Mouse (Mus musculus) CD4-positive helper T cell, adult 2 months (primary cell): ENCODE data around the gene Fto.

Experiments used
- DNase-seq: peaks from one replicate; pipeline ENCODE4 v3.0.0-alpha.2; 2012; ENCODE audit warnings: low read depth, missing footprints, low spot score

Gene Fto

DNA sequence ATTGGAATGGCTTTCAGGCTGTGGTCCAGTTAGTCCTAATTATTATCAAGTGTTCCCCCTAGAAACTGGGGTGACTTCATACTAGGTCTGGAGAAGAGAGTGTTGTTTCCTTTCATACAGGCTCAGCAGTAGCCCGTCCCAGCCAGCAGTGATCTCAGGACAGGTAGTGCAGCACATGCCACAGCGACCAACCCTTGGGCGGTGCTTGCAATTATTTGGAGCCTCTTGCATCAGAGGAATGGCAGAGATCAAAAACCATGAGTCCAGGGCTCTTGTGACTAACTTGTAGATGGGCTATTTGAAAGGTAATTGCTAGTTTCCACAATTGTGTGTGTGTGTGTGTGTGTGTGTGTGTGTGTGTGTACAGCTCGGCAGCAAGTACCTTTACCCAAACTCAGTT is 247.9 kb downstream of the Fto start:
- DNase-seq: no peak

DNA sequence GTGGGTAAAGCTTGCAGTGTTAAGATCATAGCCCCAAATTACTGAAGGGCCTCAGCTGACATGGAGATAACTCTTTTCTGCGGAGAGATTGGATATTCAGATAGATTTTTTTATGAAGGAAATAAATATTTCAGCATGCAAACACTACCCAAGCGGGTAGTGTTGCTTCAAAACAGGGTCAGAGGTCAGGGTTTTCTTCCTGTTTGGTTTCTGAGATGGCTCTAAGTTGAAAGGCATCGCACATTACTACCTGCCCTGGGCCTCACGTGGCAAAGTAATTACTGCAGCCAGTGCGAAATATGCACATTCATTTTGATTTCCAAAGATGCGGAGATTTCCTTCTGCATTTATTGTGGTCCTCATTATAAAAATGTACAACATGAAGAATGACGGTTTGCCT is 249.3 kb downstream of the Fto start:
- DNase-seq: no peak

- DNase-seq: no peak
Observed at GRCm38 (mm10) chr8:91563326-91563725, 250.0 kb downstream of the Fto start.

DNA sequence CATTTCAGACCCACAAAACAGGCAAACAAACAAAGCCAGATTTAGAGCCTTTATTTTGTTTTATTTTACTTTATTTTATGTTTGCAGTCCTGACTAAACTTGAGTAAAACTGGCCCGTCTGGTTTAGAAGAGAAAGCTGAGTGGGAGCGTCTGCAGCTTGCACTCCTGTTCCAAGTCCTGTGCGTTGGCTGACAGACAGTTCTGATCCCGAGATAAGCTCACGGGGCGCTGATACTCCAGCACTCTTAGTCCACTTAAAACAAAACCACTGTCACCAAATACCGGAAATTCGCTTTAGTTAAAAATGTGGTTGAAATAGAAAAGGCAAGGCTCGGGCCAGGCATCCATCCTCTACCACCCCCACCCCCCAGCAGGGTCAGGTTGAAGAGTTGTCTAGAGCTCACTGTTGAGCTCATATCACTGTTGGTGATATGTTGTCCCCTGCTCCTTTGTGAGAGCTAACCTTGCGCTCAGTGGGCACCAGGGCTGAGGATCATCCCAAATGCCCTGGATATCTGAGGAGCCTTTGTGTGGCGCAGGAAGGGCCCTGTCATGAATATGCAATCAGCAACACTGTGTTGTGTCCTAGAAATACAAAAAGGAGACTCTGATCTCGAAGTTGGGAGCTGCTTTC is 252.7 kb downstream of the Fto start:
- DNase-seq: peak; percentile 20

GRCm38 (mm10) chr8:91566503-91566869 is 253.2 kb downstream of the Fto start:
- DNase-seq: no peak

GRCm38 (mm10) chr8:91569874-91570273 is 256.5 kb downstream of the Fto start:
- no peak for DNase-seq

DNA sequence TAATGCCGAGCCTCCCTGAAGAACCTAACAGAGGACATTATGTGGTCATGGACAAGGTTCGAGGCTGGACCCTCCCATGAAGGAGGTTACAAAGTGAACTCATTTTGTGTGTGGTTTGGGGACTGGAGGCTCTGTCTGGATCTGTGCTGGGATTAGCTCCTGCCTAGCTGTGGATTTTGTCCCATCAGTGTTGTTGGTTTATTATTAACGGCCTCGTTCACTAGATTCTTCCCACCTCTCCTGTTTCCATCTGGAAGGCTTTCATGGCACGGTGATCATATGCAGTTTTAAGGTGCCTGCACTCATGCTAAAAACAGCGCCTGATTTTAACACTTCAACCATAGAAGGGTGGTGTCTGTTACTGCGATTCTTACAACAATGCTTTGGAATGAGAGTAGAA is 257.5 kb downstream of the Fto start:
- DNase-seq: no peak

- no peak for DNase-seq
Observed at GRCm38 (mm10) chr8:91571978-91572377, 258.7 kb downstream of the Fto start.

DNA sequence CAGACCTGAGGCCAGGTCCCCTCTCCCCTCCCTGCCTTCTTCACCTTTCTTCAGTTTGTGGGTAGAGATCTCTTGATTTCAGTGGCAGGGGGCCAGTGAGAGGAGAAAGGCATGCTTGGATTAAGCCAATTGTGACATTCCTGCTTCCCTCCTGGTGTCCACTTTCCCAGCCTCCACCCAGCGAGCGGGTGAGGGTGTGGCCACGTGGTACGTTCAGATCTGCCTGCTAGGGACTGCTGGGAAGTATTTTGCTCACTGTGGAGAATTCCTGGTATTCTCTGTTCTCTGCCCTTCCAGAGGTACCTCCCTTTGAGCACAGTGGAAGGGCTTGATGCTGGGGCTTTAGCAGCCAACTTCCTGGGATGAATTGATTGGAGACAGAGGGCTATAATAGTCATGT is 259.3 kb downstream of the Fto start:
- no peak for DNase-seq

DNA sequence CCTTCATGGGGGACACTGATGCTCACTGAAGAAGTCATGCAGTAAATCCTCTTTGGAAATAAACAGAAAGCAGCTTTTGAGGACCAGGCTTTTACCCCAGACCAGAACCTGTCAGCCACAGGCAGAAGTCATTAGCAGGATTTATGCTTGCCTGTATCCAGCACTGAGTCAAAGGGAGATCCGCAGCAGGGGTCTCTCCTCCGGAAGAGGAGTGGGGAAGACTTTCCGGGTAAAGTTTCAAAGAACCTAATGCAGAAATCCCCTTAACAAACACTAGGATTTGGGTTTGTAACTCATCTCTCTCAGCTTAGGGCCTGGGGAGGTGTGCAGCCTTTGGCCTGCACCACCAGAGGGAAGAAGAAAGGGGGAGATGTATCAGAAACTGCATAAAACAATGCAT is 262.3 kb downstream of the Fto start:
- DNase-seq: no peak

DNA sequence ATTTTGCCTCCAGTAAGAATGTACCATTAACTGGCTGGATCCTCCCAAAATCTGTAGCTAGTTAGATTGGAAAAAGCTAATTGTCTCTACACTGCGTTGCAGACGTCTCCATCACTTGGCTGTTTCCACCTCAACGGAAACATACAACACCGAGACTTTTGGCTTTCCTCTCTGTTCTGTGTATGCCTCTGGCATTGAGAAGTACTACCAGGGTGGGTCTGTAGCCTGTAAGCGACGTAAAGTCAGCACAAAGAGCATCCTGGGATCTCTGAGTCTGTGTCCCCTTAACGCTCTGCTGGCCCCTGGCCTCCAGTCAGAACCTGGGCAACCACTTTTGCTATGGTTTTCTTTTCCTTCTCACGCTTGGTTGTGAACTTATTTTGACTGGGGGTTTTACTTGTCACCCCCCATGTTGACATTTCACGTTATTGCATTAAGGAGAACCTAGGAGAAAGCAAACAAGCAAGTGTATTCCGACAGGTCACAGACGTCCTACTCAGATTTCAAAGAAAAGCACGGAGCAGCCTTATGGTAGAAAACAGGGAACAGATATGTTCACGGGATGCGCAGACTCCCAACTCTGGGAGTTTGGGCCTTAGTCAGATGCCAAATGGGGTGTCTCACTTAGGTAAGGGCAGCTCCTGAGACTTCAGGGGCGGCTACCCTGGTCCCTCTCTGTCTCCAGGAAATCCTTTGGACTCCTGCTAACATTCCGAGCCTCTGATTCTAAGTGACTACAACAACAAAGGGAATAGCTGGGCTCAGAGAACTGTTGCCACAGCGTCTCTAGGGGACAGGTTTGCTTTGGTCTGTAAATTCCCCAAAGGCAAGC is 263.0 kb downstream of the Fto start:
- DNase-seq: no peak

DNA sequence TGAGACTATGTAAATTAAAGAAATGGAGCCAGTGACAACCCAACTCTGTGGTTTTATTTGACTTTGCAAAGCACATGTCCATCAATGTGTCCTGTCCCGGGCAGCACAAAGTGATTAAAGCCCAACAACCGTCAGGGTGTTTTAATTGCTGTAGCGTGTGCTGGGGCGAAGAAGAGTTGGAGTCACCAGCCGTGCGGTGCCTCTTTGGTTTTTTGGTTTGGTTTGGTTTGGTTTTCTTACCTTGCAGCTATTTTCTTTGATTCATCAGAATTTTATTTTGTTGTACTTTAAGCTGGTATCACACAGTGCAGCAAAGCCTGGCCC is 263.6 kb downstream of the Fto start:
- DNase-seq: no peak

DNA sequence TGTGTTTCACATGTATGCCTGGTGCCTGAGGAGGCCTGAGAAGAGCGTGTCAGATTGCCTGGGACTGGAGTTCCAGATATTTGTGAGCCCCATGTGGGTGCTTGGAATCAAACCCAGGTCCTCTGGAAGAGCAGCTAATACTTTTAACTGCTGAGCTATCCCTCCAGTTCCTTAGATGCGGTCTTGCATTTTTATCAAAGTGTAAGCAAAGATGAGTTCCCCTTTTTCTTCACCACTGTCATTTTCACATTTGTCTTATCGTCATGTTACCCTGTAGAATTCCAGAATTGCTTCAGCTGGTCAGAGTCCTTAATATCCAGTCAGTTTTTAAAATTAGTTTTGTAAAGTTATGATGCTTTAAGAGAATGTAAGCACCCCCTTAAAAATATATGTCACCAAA is 264.3 kb downstream of the Fto start:
- no peak for DNase-seq

- no peak for DNase-seq
Observed at GRCm38 (mm10) chr8:91584620-91585415, 271.5 kb downstream of the Fto start.

DNA sequence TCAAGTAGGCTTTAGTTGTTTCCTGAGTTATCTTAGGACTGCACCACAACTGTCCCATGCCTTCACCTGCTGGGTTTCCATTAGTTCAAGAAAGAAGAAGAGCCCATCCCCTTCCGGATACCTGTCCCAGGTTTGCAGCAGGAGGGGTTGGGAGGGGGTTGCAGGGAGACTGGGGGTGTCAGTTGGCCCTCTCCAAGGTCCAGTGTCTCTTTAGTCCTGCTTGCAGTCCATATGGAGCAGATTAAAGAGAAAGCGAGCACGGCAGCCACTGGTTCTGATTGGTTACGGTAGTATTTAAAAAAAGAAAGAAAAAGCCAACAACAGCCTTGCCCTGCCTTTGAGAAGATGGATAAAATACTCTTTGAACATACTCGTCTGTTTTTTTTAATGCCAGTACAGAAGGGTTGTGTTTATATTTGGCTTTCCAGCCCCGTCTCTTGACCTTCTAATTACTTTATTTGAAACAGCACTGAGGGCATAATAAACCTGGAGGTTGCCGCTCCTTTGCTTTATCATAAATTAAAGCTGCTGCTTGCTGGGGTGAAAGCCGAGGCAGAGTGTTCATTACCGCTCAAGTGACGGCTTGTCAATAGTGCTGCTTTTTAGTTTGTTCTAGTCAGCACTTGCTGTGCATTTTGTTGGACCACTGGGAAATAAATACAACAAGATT is 279.2 kb downstream of the Fto start:
- no peak for DNase-seq

DNA sequence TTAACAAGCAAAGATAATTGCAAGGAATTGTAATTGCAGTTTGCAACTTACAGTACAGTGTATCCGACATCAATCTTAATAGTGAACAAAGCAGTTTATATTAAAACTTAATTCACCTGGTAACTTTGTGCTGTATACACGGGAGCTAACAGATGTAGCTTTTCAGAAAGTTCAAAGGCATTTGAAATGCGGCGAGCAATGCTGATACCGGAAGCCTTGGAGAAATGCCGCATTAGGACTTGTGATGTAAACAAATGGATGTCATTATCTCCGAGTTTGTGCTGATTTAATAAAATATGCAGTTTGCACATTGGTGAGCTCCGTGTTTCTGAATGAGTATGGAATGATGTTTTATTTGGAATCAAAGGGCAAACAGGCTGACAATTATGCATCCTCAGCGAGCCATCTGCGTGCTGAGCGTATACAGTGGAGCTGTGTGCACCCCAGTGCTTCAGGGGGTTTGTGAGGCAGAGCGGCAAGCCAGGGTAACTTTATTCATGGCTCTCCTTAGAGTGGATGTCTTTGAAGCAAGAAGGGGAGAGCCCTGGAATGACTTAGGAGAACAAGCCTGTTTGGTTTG is 280.0 kb downstream of the Fto start:
- no peak for DNase-seq

- no peak for DNase-seq
Observed at GRCm38 (mm10) chr8:91599349-91599837, 286.1 kb downstream of the Fto start.

- DNase-seq: no peak
Observed at GRCm38 (mm10) chr8:91603751-91604150, 290.4 kb downstream of the Fto start.

GRCm38 (mm10) chr8:91605901-91606300 is 292.6 kb downstream of the Fto start:
- no peak for DNase-seq

GRCm38 (mm10) chr8:91607091-91607490 is 293.8 kb downstream of the Fto start:
- DNase-seq: no peak

- DNase-seq: no peak
Observed at GRCm38 (mm10) chr8:91611191-91611590, 297.9 kb downstream of the Fto start.
